Mouse (Mus musculus) neural tube, embryonic 14.5 days (tissue): ENCODE data around the gene Depdc1b. TPM values are rescaled to one million over a fixed set of nuclear protein-coding genes. Genes with fewer than 3 reads are reported as not detected.
A peak's percentile ranks its signal among the peaks of the same experiment; 100 is the strongest.

Experiments used
- ATAC-seq: fragments of 200-750 bp; cut with Nextera tagmentation; 2 replicates; pipeline ENCODE4 v1.8.0; 2017; ENCODE audit warnings: low read depth, mild to moderate bottlenecking, moderate TSS enrichment, moderate library complexity
- H3K27ac ChIP-seq: fragments of 300-500 bp; sonication (generic); 2 replicates; pipeline ENCODE4 v1.5.1; 2014; ENCODE audit warnings: low read depth, mild to moderate bottlenecking, control low read depth, low read length, moderate library complexity, mixed read lengths
- H3K27me3 ChIP-seq: fragments of 300-500 bp; sonication (generic); 2 replicates; pipeline ENCODE4 v1.6.1; 2014; ENCODE audit warnings: low read length; ENCODE audit not compliant: control insufficient read depth, insufficient read depth
- H3K36me3 ChIP-seq: fragments of 300-500 bp; sonication (generic); 2 replicates; pipeline ENCODE4 v1.6.1; 2014; ENCODE audit warnings: low read length, mixed read lengths; ENCODE audit not compliant: control insufficient read depth, insufficient read depth
- H3K4me1 ChIP-seq: fragments of 300-500 bp; sonication (generic); 2 replicates; pipeline ENCODE4 v1.6.1; 2014; ENCODE audit warnings: low read length; ENCODE audit not compliant: control insufficient read depth, insufficient read depth
- H3K4me2 ChIP-seq: fragments of 300-500 bp; sonication (generic); 2 replicates; pipeline ENCODE4 v1.6.1; 2014; ENCODE audit warnings: mild to moderate bottlenecking, low read depth, low read length, control low read depth
- H3K4me3 ChIP-seq: fragments of 300-500 bp; sonication (generic); 2 replicates; pipeline ENCODE4 v1.5.1; 2014; ENCODE audit warnings: low read depth, low read length, control low read depth, mixed read lengths
- H3K9ac ChIP-seq: fragments of 300-500 bp; sonication (generic); replicated peaks from 2 replicates; pipeline ENCODE4 v1.6.1; 2014; ENCODE audit warnings: low read depth, mild to moderate bottlenecking, control low read depth, low read length, mixed read lengths
- H3K9me3 ChIP-seq: fragments of 300-500 bp; sonication (generic); 2 replicates; pipeline ENCODE4 v1.6.1; 2016; ENCODE audit warnings: low read length; ENCODE audit not compliant: control insufficient read depth
- WGBS: fragments of 180-500 bp; shearing (Covaris S2); extraction: QIAGEN DNeasy Blood & Tissue Kit; methylation state at CpG from one replicate; pipeline ENCODE4 v1.1.7; 2014; 5-methylcytosine and 5-hydroxymethylcytosine counted together
- polyA plus RNA-seq: library from polyadenylated mRNA; unstranded; fragments of >200 nt; fragmentation: Nextera tagmentation; extraction: Ambion mirVana; gene quantifications from 2 replicates; pipeline ENCODE4 v1.2.1, GENCODE M21; 2014

The Depdc1b gene
- polyA plus RNA-seq, 1 experiment from 2014 or later, result 1.3 TPM

GRCm38 (mm10) chr13:108302957-108303675, 13.0 kb upstream of the Depdc1b start:
- H3K4me1 ChIP-seq, result no peaks in the 10 kb centered on the region
- ATAC-seq, result no peak
- WGBS, result 79% methylated on average over 7 of the region's 7 CpGs

GRCm38 (mm10) chr13:108303841-108304240, 12.3 kb upstream of the Depdc1b start:
- H3K4me2 ChIP-seq, result no peak overlapping the region
- H3K9ac ChIP-seq, result no peak overlapping the region
- no peak for ATAC-seq
- 56% methylated on average over 1 of the region's 1 CpGs for WGBS
- no peaks in the 10 kb centered on the region for H3K9me3 ChIP-seq
- H3K36me3 ChIP-seq, result no peaks in the 10 kb centered on the region
- no peaks in the 10 kb centered on the region for H3K4me1 ChIP-seq
- H3K27ac ChIP-seq, result no peak overlapping the region
- H3K27me3 ChIP-seq, result no peaks in the 10 kb centered on the region
- no peak overlapping the region for H3K4me3 ChIP-seq

More at GRCm38 (mm10) chr13:108302957-108303675, 13.0 kb upstream of the Depdc1b start:
- no peak overlapping the region for H3K27ac ChIP-seq
- H3K4me3 ChIP-seq, result no peak overlapping the region
- H3K36me3 ChIP-seq, result no peaks in the 10 kb centered on the region
- H3K4me2 ChIP-seq, result no peak overlapping the region
- H3K9me3 ChIP-seq, result no peaks in the 10 kb centered on the region
- no peaks in the 10 kb centered on the region for H3K27me3 ChIP-seq
- no peak overlapping the region for H3K9ac ChIP-seq

- Histone ChIP-seq H3K27me3 (no peaks in the 10 kb centered on the region), H3K27ac (no peak overlapping the region), H3K4me1 (no peaks in the 10 kb centered on the region), H3K36me3 (no peaks in the 10 kb centered on the region), H3K4me3 (no peak overlapping the region), H3K4me2 (no peak overlapping the region), H3K9ac (no peak overlapping the region), H3K9me3 (no peaks in the 10 kb centered on the region)
- 67% methylated on average over 2 of the region's 2 CpGs for WGBS
- ATAC-seq, result no peak
Observed at GRCm38 (mm10) chr13:108304680-108305079, 11.5 kb upstream of the Depdc1b start.

GRCm38 (mm10) chr13:108316487-108316903, 363 bp downstream of the Depdc1b start:
- under 1% methylated on average over 32 of the region's 32 CpGs for WGBS
- peak; percentile 41; the same call in 1 of the 2 replicates for ATAC-seq

GRCm38 (mm10) chr13:108317414-108317813, 1.3 kb downstream of the Depdc1b start:
- Histone ChIP-seq H3K4me3 (no peak overlapping the region), H3K4me1 (no peaks in the 10 kb centered on the region; the same call in 1 of the 2 replicates), H3K27ac (no peak overlapping the region), H3K36me3 (no peaks in the 10 kb centered on the region), H3K9me3 (no peaks in the 10 kb centered on the region), H3K9ac (no peak overlapping the region), H3K27me3 (no peaks in the 10 kb centered on the region), H3K4me2 (no peak overlapping the region)
- 93% methylated on average over 2 of the region's 2 CpGs for WGBS
- ATAC-seq, result no peak

More at GRCm38 (mm10) chr13:108316487-108316903, 363 bp downstream of the Depdc1b start:
- Histone ChIP-seq H3K27me3 (no peaks in the 10 kb centered on the region), H3K4me2 (peak overlapping the region; percentile 92), H3K9me3 (no peaks in the 10 kb centered on the region), H3K4me1 (no peaks in the 10 kb centered on the region; the same call in 1 of the 2 replicates), H3K4me3 (peak overlapping the region; percentile 70), H3K9ac (peak overlapping the region; percentile 63), H3K36me3 (no peaks in the 10 kb centered on the region), H3K27ac (no peak overlapping the region)

GRCm38 (mm10) chr13:108319028-108319427, 2.9 kb downstream of the Depdc1b start:
- Histone ChIP-seq H3K27ac (no peak overlapping the region), H3K9me3 (no peaks in the 10 kb centered on the region), H3K4me1 (no peaks in the 10 kb centered on the region; the same call in 1 of the 2 replicates), H3K36me3 (no peaks in the 10 kb centered on the region), H3K4me3 (no peak overlapping the region), H3K9ac (no peak overlapping the region), H3K27me3 (no peaks in the 10 kb centered on the region), H3K4me2 (no peak overlapping the region)
- ATAC-seq, result no peak
- 95% methylated on average over 8 of the region's 8 CpGs for WGBS

GRCm38 (mm10) chr13:108320216-108320615, 4.1 kb downstream of the Depdc1b start:
- Histone ChIP-seq H3K4me1 (no peaks in the 10 kb centered on the region; the same call in 1 of the 2 replicates), H3K36me3 (no peaks in the 10 kb centered on the region), H3K27me3 (no peaks in the 10 kb centered on the region), H3K9ac (no peak overlapping the region), H3K4me3 (no peak overlapping the region), H3K27ac (no peak overlapping the region), H3K4me2 (no peak overlapping the region), H3K9me3 (no peaks in the 10 kb centered on the region)
- WGBS, result 93% methylated on average over 8 of the region's 8 CpGs
- no peak for ATAC-seq

GRCm38 (mm10) chr13:108322466-108322865, 6.3 kb downstream of the Depdc1b start:
- Histone ChIP-seq H3K4me1 (no peaks in the 10 kb centered on the region), H3K9ac (no peak overlapping the region), H3K27ac (no peak overlapping the region), H3K36me3 (no peaks in the 10 kb centered on the region), H3K4me2 (no peak overlapping the region), H3K27me3 (no peaks in the 10 kb centered on the region), H3K9me3 (no peaks in the 10 kb centered on the region), H3K4me3 (no peak overlapping the region)
- no peak for ATAC-seq
- WGBS, result 97% methylated on average over 2 of the region's 2 CpGs

GRCm38 (mm10) chr13:108323317-108323716, 7.2 kb downstream of the Depdc1b start:
- Histone ChIP-seq H3K9me3 (no peaks in the 10 kb centered on the region), H3K4me1 (no peaks in the 10 kb centered on the region), H3K9ac (no peak overlapping the region), H3K4me2 (no peak overlapping the region), H3K36me3 (no peaks in the 10 kb centered on the region), H3K4me3 (no peak overlapping the region), H3K27me3 (no peaks in the 10 kb centered on the region), H3K27ac (no peak overlapping the region)
- no peak for ATAC-seq
- 92% methylated on average over 2 of the region's 2 CpGs for WGBS
